Mouse (Mus musculus) spleen, adult 2 months (tissue): ENCODE measurements around the gene Pygm. TPM values are rescaled to one million over a fixed set of nuclear protein-coding genes. Genes with fewer than 3 reads are reported as not detected.
A peak's percentile ranks its signal among the peaks of the same experiment; 100 is the strongest.

ENCODE experiments used
- DNase-seq, 2 experiments: peaks; one replicate each; pipeline versions ENCODE4 v3.0.0 to v3.0.0-alpha.2; 2012 to 2021; ENCODE audit warnings: low spot score in 2 of 2, low read depth in 1 of 2
- H3K27ac ChIP-seq: fragments of 200-500 bp; 2 replicates; pipeline ENCODE4 v1.5.1; 2012; ENCODE audit warnings: low read length, inconsistent platforms; ENCODE audit not compliant: insufficient read depth
- H3K27me3 ChIP-seq: fragments of 200-500 bp; 2 replicates; pipeline ENCODE4 v1.6.1; 2012; ENCODE audit warnings: mild to moderate bottlenecking, moderate library complexity, low read length, inconsistent platforms; ENCODE audit not compliant: control insufficient read depth, insufficient read depth
- H3K36me3 ChIP-seq: fragments of 200-500 bp; 2 replicates; pipeline ENCODE4 v1.6.1; 2012; ENCODE audit warnings: mild to moderate bottlenecking, low read length, inconsistent platforms; ENCODE audit not compliant: control insufficient read depth, insufficient read depth
- H3K4me1 ChIP-seq: fragments of 200-500 bp; 2 replicates; pipeline ENCODE4 v1.6.1; 2011; ENCODE audit warnings: inconsistent platforms; ENCODE audit not compliant: control insufficient read depth, insufficient read depth, insufficient read length
- H3K4me3 ChIP-seq: fragments of 200-500 bp; 2 replicates; pipeline ENCODE4 v1.5.1; 2011; ENCODE audit warnings: mild to moderate bottlenecking, inconsistent platforms; ENCODE audit not compliant: insufficient read depth, insufficient read length; ENCODE audit errors: extremely low read depth
- CTCF ChIP-seq: fragments of 200-500 bp; IDR thresholded peaks from 2 replicates; pipeline ENCODE4 v1.5.1; 2011; ENCODE audit warnings: mild to moderate bottlenecking, inconsistent platforms; ENCODE audit not compliant: insufficient read depth, insufficient read length, insufficient replicate concordance; ENCODE audit errors: extremely low read depth
- POLR2A ChIP-seq: fragments of 200-500 bp; IDR thresholded peaks from 2 replicates; pipeline ENCODE4 v1.6.1; 2011; ENCODE audit warnings: low read depth, low read length, inconsistent platforms
- WGBS: fragments of 180-500 bp; shearing (Covaris S2); methylation state at CpG from one replicate; pipeline ENCODE4 v1.1.7; 2018; 5-methylcytosine and 5-hydroxymethylcytosine counted together
- polyA plus RNA-seq: library from polyadenylated mRNA; depleted of rRNA; stranded (reverse); fragments of >200 nt; gene quantifications from 2 replicates; pipeline ENCODE4 v1.2.3, GENCODE M21; 2012

The Pygm gene
- polyA plus RNA-seq, 1 experiment: 8.1 TPM

- 29% methylated on average over 2 of the region's 2 CpGs for WGBS
- Histone ChIP-seq H3K27ac (peak overlapping the region; percentile 15), H3K4me1 (peaks cover 2% of the 10 kb centered on the region; the same call in 1 of the 2 replicates), H3K4me3 (no peak overlapping the region), H3K27me3 (no peaks in the 10 kb centered on the region), H3K36me3 (peaks cover 38% of the 10 kb centered on the region)
- TF ChIP-seq CTCF (no peak), POLR2A (no peak)
- DNase-seq: no peak
These were observed 32.1 kb upstream of the Pygm start for GRCm38 (mm10) chr19:6352107-6352505.

- Histone ChIP-seq H3K27ac (no peak overlapping the region), H3K27me3 (no peaks in the 10 kb centered on the region)
- 93% methylated on average over 7 of the region's 7 CpGs for WGBS
These were observed 30.2 kb upstream of the Pygm start for GRCm38 (mm10) chr19:6354030-6354429.

GRCm38 (mm10) chr19:6361291-6361690 lies 22.9 kb upstream of the Pygm start:
- WGBS: 94% methylated on average over 3 of the region's 3 CpGs
- TF ChIP-seq CTCF (no peak), POLR2A (no peak)
- Histone ChIP-seq H3K27me3 (no peaks in the 10 kb centered on the region), H3K27ac (no peak overlapping the region), H3K4me1 (0 out of 2 replicates have a peak, but pooled peaks cover under 1% of the 10 kb centered on the region), H3K36me3 (peaks cover 10% of the 10 kb centered on the region), H3K4me3 (no peak overlapping the region)
- no peak for DNase-seq

More at GRCm38 (mm10) chr19:6354030-6354429, 30.2 kb upstream of the Pygm start:
- DNase-seq: no peak
- Histone ChIP-seq H3K36me3 (peaks cover 31% of the 10 kb centered on the region), H3K4me1 (peaks cover 2% of the 10 kb centered on the region; the same call in 1 of the 2 replicates), H3K4me3 (no peak overlapping the region)
- TF ChIP-seq POLR2A (no peak), CTCF (no peak)

- Histone ChIP-seq H3K27ac (peak overlapping the region; percentile 93), H3K27me3 (no peaks in the 10 kb centered on the region), H3K36me3 (peaks cover 25% of the 10 kb centered on the region), H3K4me3 (peak overlapping the region; percentile 45), H3K4me1 (peaks cover 4% of the 10 kb centered on the region; the same call in 1 of the 2 replicates)
- no peak for TF ChIP-seq POLR2A
- TF ChIP-seq CTCF: no peak
- DNase-seq: no peak
- under 1% methylated on average over 11 of the region's 11 CpGs for WGBS
These were observed 21.1 kb upstream of the Pygm start for GRCm38 (mm10) chr19:6363091-6363410.

- WGBS: 1% methylated on average over 83 of the region's 85 CpGs
- peak; percentile 100 for DNase-seq
- TF ChIP-seq CTCF (no peak), POLR2A (peak; percentile 51)
- peaks cover 30% of the 10 kb centered on the region for H3K36me3 ChIP-seq
- H3K4me3 ChIP-seq: peak within 1 kb of the TSS; percentile 92
- H3K27ac ChIP-seq: peak within 1 kb of the TSS; percentile 99
- H3K27me3 ChIP-seq: no peaks in the 10 kb centered on the region
- peaks cover 4% of the 10 kb centered on the region; the same call in 1 of the 2 replicates for H3K4me1 ChIP-seq
These were observed 20.6 kb upstream of the Pygm start, which contains the start of gene Sf1 for GRCm38 (mm10) chr19:6363411-6364240. Gene Sf1 (plus strand): TSS chr19:6363690.

GRCm38 (mm10) chr19:6364317-6364725 lies 19.9 kb upstream of the Pygm start:
- Histone ChIP-seq H3K36me3 (peaks cover 33% of the 10 kb centered on the region), H3K4me3 (peak overlapping the region; percentile 92), H3K4me1 (peaks cover 4% of the 10 kb centered on the region; the same call in 1 of the 2 replicates), H3K27me3 (no peaks in the 10 kb centered on the region), H3K27ac (peak overlapping the region; percentile 99)
- peak; percentile 84 to 90 for DNase-seq
- under 1% methylated on average over 55 of the region's 55 CpGs for WGBS
- peak; percentile 49 for TF ChIP-seq POLR2A
- no peak for TF ChIP-seq CTCF
